Mouse (Mus musculus): ENCODE data around the gene Gm10961.

GRCm38 (mm10) chr3:107671509-107671908 is 40.4 kb downstream of the Gm10961 start:
- TF ChIP-seq CTCF (conservative IDR thresholded peaks at IDR 0.05; ENCODE audit: low read length) (no peak), POU5F1 (IDR thresholded peaks at IDR 0.05; ENCODE audit: borderline replicate concordance, low read length) (no peak)
